Mouse (Mus musculus): Measurements from ENCODE around the gene Krt84.

- no peak for TF ChIP-seq ZNF384 (IDR thresholded peaks at IDR 0.05; ENCODE audit: low read depth, low read length)
- TF ChIP-seq MAFK (IDR thresholded peaks at IDR 0.05; ENCODE audit: insufficient read depth, low read depth, low read length), result no peak
- TF ChIP-seq CHD2 (IDR thresholded peaks at IDR 0.05; ENCODE audit: low read depth, low read length), result no peak
- TF ChIP-seq HCFC1 (IDR thresholded peaks at IDR 0.05; ENCODE audit: borderline replicate concordance, insufficient read depth, low read length), result no peak
- TF ChIP-seq ZC3H11A (IDR thresholded peaks at IDR 0.05; ENCODE audit: borderline replicate concordance, low read depth, low read length), result no peak
Measured at GRCm38 (mm10) chr15:101567780-101568179, 35.2 kb upstream of the Krt84 start.

All from ES-E14 (cell line).